Mouse (Mus musculus) 3T3-L1 (cell line): Measurements from ENCODE around the gene Ugt1a7c.
"Not testable (repeated sequence)": the region's sequence is repeated elsewhere in the genome, so short reads cannot be mapped to it uniquely, and the experiment has no call there.

Source experiments
- DNase-seq: peaks from one replicate; pipeline ENCODE4 v3.0.0-alpha.2; 2015; ENCODE audit warnings: low read depth, low spot score

Ugt1a7c gene

DNA sequence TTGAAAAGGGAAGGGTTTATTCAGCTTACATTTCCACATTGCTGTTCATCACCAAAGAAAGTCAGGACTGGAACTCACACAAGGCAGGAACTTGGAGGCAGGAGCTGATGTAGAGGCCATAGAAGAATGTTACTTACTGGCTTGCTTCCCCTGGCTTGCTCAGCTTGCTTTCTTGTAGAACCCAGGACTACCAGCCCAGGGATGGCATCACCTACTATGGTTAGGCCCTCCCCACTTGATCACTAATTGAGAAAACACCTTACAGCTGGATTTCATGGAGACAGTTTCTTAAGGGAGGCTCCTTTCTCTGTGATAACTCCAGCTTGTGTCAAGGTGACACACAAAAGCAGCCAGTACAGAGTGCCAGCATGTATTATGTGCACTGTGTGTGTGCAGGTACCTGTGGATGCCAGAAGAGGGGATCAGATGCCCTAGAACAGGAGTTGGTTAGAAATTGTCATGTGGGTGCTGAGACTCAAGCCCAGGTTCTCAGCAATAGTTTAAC, 128.2 kb downstream of the Ugt1a7c start:
- not testable (repeated sequence) for DNase-seq

DNA sequence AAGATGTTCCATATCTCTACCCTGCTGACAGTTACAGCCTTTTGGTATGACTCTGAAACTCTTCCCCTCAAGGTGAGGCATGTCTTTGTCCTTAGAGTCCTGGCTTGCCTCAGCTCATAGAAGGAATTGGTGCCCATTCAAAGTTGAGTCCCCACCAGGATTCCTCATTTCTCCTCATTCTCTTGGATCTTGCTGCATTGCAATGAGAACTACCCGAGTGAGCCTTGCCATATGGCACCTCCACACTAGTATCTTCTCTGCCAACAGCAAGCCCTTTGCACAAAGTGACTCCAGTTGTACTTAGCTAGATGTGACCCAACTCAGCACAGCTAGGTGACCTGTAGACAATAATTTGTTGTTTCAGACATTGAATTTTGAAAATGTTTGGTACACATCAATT, 128.7 kb downstream of the Ugt1a7c start:
- DNase-seq = no peak

DNA sequence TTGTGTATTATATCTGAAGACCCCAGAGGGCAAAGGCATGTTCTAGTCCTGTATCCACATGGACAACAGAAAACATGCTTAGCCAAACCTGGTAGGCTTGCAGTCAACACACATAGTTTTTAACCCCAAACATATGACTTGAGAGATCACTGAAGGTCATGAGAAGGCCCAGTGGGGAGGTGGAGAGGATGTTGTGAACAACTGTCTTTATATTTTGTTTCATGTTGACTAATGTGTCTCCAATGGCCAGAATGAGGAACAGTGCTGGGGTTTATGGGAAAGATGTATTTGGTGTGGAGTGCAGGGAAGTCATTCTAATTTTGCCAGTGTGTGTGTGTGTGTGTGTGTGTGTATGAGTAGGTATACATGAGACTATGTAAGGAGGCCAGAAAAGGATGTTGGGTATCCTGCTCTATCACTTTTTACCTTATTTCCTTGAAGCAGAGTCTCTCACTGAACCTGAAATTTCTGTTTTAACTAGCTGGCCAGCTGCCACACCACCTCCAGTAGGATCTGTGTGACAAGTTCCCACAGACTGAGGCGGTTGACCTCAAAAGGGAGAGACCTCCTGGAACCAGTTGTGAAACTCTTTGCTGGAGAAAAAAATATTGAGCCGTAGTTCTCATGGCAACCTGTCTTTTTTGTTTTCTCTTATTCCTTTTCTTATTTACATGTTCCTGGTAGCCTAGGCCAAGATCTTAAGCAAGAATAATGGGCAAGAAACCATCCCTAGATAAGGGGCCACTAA, 129.3 kb downstream of the Ugt1a7c start:
- DNase-seq = no peak

DNA sequence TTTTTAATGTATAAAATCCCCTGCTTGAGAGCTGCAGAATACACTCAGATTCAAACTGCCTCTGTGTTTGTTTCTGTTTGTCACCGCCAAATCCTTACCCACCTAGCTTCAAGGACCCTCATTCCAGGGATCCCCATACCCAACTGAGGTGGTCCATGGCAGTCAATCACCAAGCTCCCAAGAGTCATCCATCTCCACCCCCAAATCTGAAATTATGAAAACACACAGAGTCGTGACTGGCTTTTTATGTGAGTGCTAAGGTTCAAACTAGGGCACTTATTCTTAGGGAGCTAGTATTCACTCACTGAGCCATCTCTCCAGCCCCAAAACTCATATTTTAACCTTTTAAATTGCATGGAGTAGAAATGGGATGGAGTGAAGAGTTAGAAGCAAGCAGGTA, 130.4 kb downstream of the Ugt1a7c start:
- not testable (repeated sequence) for DNase-seq

DNA sequence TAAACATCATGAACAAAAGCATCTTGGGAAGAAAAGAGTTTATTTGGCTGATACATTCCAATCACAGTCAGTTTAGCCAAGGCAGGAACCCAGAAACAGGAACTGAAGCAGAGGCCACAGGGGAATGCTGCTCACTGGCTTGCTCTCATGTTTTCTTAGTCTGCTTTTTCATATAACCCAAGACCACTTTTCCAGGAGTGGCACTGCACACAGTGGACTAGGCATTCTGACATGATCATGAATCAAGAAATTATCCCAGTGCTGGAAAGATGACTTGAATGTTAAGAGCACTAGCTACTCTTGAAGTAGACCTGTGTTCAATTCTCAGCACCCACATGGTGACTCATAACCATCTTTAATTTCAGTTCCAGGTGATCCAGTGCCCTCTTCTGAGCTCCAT, 130.9 kb downstream of the Ugt1a7c start:
- DNase-seq = no peak

DNA sequence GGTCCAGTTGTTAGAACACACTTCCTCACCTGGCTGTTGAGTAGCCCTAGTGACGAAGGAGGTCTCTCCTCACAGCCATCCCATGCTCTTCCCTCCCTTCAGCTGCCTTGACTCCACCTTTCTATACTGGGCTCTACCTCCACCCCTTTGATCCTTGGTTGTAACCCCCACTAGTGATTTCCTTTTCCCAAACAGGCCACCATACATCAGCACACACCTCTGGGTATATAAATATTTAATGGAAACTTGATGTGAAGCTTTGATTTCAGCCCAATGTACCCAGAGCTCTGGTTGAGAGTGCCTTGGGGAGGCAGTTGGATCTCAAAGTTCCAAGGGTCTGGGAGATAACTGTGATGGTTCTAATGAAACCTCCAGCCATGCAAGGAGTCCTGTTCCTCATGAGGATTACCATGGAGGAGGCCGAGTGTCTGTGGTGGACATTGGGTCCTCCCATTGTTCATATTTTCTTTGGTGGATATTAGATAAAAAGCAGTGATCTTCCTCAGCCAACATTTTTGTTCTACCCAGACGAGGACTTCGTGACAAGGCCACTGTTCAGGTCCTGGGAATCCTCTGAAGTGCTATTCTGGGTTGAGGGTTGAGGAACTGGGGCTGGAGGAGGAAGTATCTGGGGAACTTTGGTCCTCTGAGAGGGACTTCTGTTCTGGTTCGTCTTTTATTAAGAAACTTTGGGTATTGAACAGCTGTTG, 132.0 kb downstream of the Ugt1a7c start, which contains the start of gene Mroh2a:
TSS of gene Mroh2a (plus strand) at position 317 of the 710 bp plus-strand sequence.
- no peak for DNase-seq

DNA sequence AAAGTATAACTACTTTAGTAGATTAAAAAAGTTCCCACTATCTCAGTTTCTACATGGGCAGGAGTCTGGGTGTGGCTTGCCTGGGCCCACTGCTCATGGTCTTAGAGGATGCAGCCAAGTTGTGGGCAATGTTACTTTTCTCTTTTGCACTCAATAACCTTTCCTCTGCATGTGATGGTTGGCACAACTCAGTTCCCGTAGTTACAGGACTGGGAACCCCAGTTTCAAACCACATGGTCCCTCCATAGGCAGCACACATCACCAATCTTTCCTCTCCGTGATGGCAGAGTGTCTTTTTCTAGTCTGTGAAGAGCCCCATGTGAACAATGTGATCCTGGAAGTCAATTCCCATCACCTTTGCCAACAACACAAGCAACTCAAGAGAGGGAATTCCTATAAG, 132.6 kb downstream of the Ugt1a7c start:
- no peak for DNase-seq

DNA sequence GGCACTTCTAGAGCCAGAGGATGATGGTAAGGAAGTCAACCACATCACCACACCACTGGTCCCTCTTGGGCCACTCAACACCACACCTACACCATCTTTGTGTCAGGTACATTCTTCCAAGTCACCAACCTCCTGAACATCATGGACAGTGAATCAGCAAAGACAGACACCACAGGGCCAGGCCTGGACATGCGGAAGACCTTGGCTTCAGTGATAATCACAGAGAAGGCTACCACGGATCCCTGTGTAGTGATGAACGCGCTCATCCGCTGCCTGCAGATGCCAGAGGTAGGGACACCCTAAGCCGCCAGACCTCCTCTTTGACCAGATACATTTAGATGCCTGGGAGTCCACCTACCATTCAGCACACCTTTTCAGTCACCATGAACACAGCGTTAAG, 133.3 kb downstream of the Ugt1a7c start:
- no peak for DNase-seq

DNA sequence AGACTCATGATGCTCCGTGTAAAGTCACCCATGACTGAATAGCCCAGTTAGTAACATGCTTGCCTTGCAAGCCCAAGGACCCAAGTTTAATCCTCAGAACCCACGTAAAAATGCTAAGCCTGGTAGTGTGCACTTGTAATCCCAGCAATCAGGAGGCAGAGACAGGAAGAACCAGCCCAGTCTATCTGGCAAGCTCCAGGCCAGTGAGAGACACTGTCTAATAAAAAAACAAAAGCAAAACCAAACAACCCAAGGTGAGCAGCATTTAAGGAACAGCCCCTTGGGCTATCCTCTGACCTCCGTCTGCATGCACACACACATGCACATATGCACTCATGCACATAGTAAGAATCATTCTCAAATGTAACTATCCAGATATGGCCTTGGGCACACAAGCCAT, 134.7 kb downstream of the Ugt1a7c start:
- DNase-seq = no peak

DNA sequence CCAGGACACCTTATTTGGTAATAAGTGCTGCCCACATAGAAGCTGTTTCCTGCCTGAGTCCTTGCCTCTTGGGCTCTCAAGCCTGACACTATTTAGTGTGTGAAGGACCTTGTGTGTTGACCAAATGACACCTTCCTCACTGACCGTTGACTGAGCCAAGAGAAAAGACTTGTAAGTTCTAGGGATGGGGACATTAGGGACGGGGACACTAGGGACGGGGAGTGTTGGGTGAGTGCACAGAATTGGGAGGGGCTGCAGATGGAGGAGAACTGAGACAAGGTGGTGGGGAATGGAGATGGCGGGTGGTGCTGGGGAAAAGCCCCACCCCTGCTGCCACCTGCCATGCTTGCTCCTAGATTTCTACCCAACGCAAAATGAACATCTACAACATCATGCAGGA, 135.1 kb downstream of the Ugt1a7c start:
- DNase-seq = no peak

DNA sequence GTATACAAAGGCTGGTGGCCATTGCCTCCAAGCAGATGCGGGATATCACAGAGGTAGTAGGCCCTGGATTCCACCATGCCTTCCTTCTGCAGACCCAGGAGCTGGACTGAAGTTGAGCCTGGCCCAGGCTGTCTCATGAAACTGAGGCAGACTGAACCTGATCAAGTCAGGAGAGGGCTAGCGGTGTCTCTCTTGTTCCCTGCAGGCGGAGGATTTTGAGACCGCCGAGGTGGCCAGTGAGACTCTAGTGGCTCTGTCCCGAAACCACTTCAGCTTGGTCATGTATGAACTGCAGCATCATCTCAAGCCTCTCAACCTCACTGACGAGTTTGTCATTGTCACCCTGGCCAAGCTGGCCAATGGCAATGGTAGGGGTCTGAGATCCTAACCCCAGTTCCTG, 135.6 kb downstream of the Ugt1a7c start:
- no peak for DNase-seq

DNA sequence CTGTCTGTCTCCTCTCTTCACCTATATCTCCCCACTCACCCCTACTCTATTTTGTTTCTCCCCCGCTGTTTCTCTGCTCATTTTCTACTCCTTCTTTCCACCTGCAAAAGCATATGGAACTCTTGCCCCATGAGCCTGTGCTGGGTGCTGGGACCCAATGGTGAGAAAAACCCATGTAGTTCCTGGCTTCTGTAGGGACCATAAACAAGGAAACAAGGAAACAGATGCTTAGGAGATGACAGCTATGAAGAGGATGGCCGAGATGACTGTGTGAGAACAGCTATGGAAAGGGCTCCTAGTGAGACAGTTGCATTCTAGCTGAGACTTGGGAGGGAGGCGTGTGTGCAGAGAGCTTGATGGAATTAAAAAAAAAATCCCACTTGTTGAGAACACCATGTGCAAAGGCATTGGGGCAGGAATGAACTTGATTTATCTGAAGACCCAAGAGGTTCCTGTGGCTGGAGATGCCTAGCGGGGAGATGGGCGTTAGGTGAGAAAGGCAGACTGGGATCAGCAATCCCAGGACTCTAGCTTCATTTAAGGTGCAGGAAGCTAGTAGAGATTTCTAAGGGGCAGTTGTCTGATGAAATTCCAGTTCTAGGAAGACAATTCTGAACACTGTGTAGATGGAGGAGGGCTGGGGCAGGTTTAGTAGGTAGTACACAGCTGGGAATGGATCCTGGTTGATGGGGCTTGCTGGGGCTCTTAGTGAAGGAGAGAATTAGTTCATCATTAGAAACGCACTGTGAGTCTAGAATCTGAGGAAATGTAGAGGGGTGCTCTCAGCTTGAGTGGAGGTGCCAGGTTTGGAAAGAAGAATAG, 136.3 kb downstream of the Ugt1a7c start:
- DNase-seq = no peak

DNA sequence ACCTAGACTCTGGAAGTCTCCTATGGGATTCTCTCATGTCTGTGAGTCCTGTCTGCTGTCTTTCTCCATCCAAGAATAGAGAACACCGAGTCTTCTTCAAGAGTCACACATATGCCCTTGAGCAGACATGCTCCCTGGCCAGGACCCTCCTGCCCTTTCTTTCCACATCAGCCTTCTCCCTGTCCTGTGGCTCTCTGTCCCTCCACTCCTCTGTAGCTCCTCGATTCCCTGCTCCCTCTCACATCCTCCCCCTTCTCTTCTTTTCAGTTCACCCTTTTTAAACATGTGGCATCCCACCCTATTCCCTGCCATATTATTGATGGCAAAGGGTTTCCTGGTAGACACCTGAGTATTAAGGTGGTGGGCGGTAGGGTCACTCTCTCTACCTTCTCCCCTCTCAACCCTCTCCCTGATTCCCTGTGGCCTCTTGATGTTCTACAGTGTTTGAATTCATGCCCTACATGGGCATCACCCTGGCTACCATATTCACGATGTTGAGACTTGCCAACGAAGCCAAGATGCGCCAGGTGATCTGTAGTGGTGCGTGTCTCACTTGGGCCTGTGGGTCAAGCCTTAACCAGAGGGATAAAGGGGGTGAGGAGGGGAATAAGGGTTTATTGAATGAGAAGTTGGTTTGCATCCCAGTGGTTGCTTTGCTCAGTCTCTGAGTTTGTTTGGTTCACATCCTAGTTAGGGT, 137.1 kb downstream of the Ugt1a7c start:
- DNase-seq = no peak

DNA sequence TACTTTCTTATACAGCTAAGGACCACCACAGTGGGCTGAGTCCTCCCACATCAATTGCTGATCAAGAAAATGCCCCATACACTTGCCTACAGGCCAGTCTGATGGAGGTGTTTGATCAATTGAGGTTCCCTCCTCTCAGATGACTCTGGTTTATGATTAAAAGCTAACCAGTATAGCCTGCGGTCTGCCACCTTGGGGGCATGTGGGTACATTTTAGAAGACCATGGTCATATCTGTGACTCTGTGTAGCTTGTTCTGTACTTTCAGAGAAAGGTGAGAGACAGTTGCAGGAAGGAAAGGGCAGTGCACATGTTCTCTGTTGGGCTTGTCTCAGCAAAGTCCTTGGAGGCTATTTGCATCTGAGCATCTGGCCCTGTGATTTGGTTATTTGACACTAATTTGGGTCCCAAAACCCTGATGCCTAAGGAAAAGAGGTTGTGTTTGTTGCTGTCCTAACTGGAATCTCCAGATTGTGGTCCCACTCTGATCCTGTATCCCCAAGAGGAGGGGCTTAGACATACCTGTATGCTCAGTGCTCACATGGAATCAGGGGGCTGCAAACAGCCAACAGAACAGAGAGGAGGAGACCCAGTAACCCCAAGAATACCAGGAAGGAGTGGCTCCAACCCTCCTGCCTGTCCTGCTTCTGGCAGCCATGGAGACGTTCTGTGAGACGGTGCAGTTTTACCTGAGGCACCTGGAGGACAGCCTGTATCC, 138.0 kb downstream of the Ugt1a7c start:
- DNase-seq = no peak

DNA sequence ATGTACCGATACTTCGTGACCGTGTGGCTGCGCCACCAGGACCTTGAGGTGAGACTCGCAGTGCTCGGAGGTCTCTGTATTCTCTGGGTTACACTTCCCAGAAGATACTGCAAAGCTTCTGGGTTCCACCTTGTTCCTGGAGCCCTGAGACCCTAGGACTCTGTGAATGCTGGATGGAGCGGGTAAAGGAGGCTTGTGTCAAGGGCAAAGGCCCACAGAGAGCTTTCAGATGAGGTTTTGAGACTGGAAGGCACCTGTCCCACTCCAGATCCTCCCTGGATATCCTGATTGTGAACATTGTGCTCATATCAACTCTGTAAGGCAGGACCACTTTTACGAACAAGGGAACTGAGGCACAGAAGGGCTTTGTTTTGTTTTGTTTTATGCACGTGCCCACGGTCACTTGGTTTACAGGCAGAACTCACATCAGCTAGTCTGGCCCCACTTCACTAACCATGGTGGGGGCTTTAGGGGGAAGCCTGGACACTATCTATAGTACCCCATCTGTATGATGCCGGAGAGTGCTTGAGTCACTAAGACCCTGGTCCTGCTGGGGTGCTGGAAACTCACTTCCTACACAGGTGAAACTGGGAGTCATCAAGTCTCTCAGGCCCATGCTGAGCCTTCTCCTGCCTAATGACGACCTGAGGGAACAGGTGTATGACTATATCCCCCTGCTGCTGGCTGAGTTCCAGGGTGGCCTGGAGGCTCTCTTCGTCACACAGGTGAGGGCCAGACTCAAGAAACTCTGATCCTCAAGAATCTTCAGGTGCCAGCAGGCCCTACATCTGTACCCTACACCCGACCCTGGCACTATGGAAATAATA, 138.8 kb downstream of the Ugt1a7c start:
- no peak for DNase-seq

DNA sequence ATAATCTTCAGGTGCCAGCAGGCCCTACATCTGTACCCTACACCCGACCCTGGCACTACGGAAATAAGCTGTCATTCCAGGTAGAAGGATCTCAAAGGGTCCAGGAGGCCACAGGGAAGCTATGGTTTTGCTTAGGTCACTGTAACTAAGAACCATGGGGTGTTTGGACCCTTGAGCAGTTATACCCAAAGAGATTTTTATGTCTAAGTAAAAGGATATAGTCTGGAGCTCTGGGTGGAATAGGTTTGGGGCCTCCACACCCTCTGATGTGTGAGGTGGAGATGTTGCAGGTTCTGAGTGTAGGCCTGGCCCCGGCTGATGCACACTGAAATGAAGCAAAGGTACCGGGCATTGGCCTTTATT, 139.4 kb downstream of the Ugt1a7c start:
- no peak for DNase-seq

DNA sequence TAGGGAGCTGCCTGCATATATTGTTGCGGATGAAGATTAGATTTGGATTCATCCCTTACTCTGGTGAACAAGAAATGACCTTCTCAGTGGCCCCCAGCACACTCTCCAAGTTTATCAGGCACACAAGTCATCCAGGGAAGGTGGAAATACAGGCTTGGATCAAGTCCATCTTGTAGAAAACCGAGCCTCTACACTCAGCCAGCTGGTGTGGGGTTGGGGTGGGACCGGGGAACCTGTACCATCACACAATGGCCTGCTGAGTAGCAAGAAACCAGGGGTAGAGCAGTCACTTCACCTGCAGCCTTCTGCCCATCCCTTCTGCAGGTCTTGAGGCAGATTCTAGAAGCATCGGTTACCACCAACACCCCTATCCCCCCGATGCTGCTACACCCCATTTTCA, 139.8 kb downstream of the Ugt1a7c start:
- no peak for DNase-seq

DNA sequence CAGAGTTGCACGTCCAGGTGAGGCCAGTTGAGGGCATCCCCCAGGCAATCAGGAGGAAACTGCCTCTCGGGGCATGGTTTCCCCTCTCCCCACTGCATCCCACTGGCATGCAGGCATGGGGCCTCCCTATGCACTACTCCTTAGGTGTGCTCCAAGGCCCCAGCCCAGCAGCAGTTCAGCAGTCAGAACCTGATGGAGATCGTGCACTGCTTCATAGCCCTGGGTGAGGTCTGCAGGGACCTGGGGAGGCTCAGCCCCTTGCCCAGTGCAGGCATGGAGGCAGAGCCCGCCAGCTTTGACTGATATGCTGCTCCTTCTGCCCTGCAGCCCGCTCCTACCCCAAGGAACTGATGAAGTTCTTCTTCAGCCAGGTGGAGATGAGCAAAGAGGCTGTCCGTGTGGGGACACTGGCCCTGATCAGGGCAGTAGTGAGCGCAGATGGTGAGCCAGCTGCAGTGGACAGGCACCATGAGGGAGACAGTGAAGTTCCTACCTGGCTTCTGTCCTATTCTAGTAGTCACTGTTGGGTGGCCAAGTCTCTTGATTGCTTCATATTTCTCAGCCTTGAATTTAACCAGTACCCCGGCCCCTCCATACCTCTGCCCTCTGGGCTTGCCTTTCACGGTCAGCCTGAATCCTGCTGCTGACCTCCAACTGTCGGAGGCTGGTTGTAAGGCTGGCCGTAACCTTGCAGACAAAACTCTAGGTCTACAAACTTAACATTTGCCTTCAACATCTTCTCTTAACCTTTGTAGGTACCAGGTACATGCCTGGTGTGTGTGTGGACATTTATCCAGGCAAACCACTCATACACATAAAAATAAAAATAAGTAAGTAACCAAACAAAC, 140.4 kb downstream of the Ugt1a7c start:
- DNase-seq = no peak

DNA sequence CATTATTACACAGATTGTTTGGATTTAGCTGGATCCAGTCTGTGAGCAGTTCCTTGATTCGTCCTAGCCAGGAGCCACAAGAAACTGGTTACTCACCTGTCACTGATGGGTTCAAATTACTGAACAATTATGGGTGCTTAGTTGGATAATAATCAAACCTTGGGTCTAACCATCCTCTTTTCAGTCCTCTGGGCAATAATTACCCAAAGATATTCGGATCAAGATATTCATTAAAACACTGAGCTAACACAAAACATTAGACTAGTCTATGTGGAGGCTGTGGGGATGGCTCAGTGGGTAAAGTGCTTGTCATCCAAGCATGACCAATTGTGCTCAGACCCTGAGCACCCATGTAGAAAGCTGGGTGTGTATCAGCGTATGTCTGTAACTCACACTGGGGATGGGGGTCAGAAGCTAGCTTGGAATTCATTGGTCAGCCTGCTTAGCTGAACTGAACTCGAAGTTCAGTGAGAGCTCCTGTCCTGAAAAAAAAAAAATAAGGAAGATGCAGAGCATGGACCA, 141.1 kb downstream of the Ugt1a7c start:
- DNase-seq = no peak
